Mouse (Mus musculus) liver, adult 2 months (tissue): ENCODE results near the gene Ppp1r14b. TPM values are rescaled to one million over a fixed set of nuclear protein-coding genes. Genes with fewer than 3 reads are reported as not detected.

ENCODE experiments used
- DNase-seq: peaks from one replicate; pipeline ENCODE4 v3.0.0-alpha.2; 2011; ENCODE audit warnings: low read depth, low spot score; ENCODE audit errors: extremely low read depth
- H3K27ac ChIP-seq: fragments of 200-500 bp; replicated peaks from 2 replicates; pipeline ENCODE4 v1.5.1; 2012; ENCODE audit warnings: low read depth, mild to moderate bottlenecking, control low read depth, inconsistent platforms, low read length; ENCODE audit not compliant: insufficient read depth
- H3K27me3 ChIP-seq: fragments of 200-500 bp; 2 replicates; pipeline ENCODE4 v1.6.1; 2012; ENCODE audit warnings: mild to moderate bottlenecking, moderate library complexity, low read length, inconsistent platforms; ENCODE audit not compliant: control insufficient read depth, insufficient read depth
- H3K36me3 ChIP-seq: fragments of 200-500 bp; 2 replicates; pipeline ENCODE4 v1.6.1; 2012; ENCODE audit warnings: low read length, inconsistent platforms; ENCODE audit not compliant: control insufficient read depth, insufficient read depth
- H3K4me1 ChIP-seq: fragments of 200-500 bp; 2 replicates; pipeline ENCODE4 v1.6.1; 2011; ENCODE audit warnings: low read length; ENCODE audit not compliant: control insufficient read depth, insufficient read depth
- H3K4me3 ChIP-seq: fragments of 200-500 bp; 2 replicates; pipeline ENCODE4 v1.5.1; 2011; ENCODE audit warnings: low read depth, mild to moderate bottlenecking, control low read depth, low read length, moderate library complexity; ENCODE audit not compliant: insufficient read depth
- H3K79me2 ChIP-seq: fragments of 200-500 bp; 2 replicates; pipeline ENCODE4 v1.6.1; 2012; ENCODE audit warnings: inconsistent platforms, mild to moderate bottlenecking, low read length, moderate library complexity; ENCODE audit not compliant: control insufficient read depth, insufficient read depth
- H3K9ac ChIP-seq: fragments of 200-500 bp; 2 replicates; pipeline ENCODE4 v1.6.1; 2012; ENCODE audit warnings: low read depth, mild to moderate bottlenecking, control low read depth, inconsistent platforms, low read length
- CTCF ChIP-seq: fragments of 200-500 bp; IDR thresholded peaks from 2 replicates; pipeline ENCODE4 v1.5.1; 2011; ENCODE audit warnings: low read depth, low read length, control low read depth
- POLR2A ChIP-seq: fragments of 200-500 bp; IDR thresholded peaks from 2 replicates; pipeline ENCODE4 v1.6.1; 2011; ENCODE audit warnings: low read length, control low read depth; ENCODE audit not compliant: insufficient read depth; ENCODE audit errors: extremely low read depth
- WGBS: fragments of 180-500 bp; shearing (Covaris S2); methylation state at CpG from one replicate; pipeline ENCODE4 v1.1.7; 2018; 5-methylcytosine and 5-hydroxymethylcytosine counted together
- polyA plus RNA-seq: library from polyadenylated mRNA; depleted of rRNA; stranded (reverse); fragments of >200 nt; gene quantifications from 2 replicates; pipeline ENCODE4 v1.2.3, GENCODE M21; 2012
- total RNA-seq: library from RNA; depleted of rRNA; stranded (reverse); fragments of >200 nt; gene quantifications from 2 replicates; pipeline ENCODE4 v1.2.3, GENCODE M21; 2014

The Ppp1r14b gene
- total and polyA plus RNA-seq, 2 experiments, result 14.0 to 38.2 TPM

- H3K9ac ChIP-seq, result peak within 1 kb of the TSS; percentile 76
- peaks cover 13% of the 10 kb centered on the region for H3K4me1 ChIP-seq
- DNase-seq, result peak; percentile 86
- H3K27ac ChIP-seq, result peak within 1 kb of the TSS; percentile 81
- WGBS, result under 1% methylated on average over 24 of the region's 24 CpGs
- no peaks in the 10 kb centered on the region for H3K79me2 ChIP-seq
- H3K36me3 ChIP-seq, result no peaks in the 10 kb centered on the region
- TF ChIP-seq POLR2A (peak; percentile 66; the same call in 1 of the 2 replicates), CTCF (no peak)
- no peaks in the 10 kb centered on the region for H3K27me3 ChIP-seq
- peak within 1 kb of the TSS; percentile 64 for H3K4me3 ChIP-seq
These were observed 21.2 kb downstream of the Ppp1r14b start, which contains the start of the genes Nudt22 and Trpt1 for GRCm38 (mm10) chr19:6996006-6996405. Nudt22 (minus strand) TSS chr19:6996117. Trpt1 (plus strand) TSS chr19:6996131.

- no peak overlapping the region for H3K27ac ChIP-seq
- H3K36me3 ChIP-seq, result no peaks in the 10 kb centered on the region
- H3K27me3 ChIP-seq, result no peaks in the 10 kb centered on the region
- no peaks in the 10 kb centered on the region for H3K79me2 ChIP-seq
- no peak overlapping the region for H3K9ac ChIP-seq
- TF ChIP-seq POLR2A (no peak), CTCF (no peak)
- DNase-seq, result no peak
- WGBS, result 96% methylated on average over 9 of the region's 9 CpGs
- H3K4me3 ChIP-seq, result no peak overlapping the region
- H3K4me1 ChIP-seq, result peaks cover 12% of the 10 kb centered on the region
These were observed 23.0 kb downstream of the Ppp1r14b start for GRCm38 (mm10) chr19:6997721-6998290.

- H3K79me2 ChIP-seq, result no peaks in the 10 kb centered on the region
- H3K9ac ChIP-seq, result no peak overlapping the region
- H3K27ac ChIP-seq, result no peak overlapping the region
- H3K4me3 ChIP-seq, result no peak overlapping the region
- no peaks in the 10 kb centered on the region for H3K27me3 ChIP-seq
- H3K36me3 ChIP-seq, result no peaks in the 10 kb centered on the region
- TF ChIP-seq CTCF (no peak), POLR2A (no peak)
- H3K4me1 ChIP-seq, result peaks cover 12% of the 10 kb centered on the region
- 93% methylated on average over 19 of the region's 19 CpGs for WGBS
- no peak for DNase-seq
These were observed 24.7 kb downstream of the Ppp1r14b start for GRCm38 (mm10) chr19:6999360-7000063.

GRCm38 (mm10) chr19:7006892-7007593, 32.3 kb downstream of the Ppp1r14b start:
- no peak overlapping the region for H3K27ac ChIP-seq
- no peaks in the 10 kb centered on the region; the same call in 1 of the 2 replicates for H3K4me1 ChIP-seq
- H3K27me3 ChIP-seq, result no peaks in the 10 kb centered on the region
- no peak for TF ChIP-seq POLR2A
- no peak for TF ChIP-seq CTCF
- no peaks in the 10 kb centered on the region for H3K36me3 ChIP-seq
- H3K4me3 ChIP-seq, result no peak overlapping the region
- H3K9ac ChIP-seq, result no peak overlapping the region
- no peaks in the 10 kb centered on the region for H3K79me2 ChIP-seq
- DNase-seq, result no peak
- 85% methylated on average over 9 of the region's 9 CpGs for WGBS

- Histone ChIP-seq H3K36me3 (no peaks in the 10 kb centered on the region), H3K9ac (no peak overlapping the region), H3K4me1 (peaks cover 2% of the 10 kb centered on the region; the same call in 1 of the 2 replicates), H3K27ac (no peak overlapping the region), H3K4me3 (no peak overlapping the region), H3K27me3 (no peaks in the 10 kb centered on the region), H3K79me2 (no peaks in the 10 kb centered on the region)
- WGBS, result 32% methylated on average over 4 of the region's 4 CpGs
- TF ChIP-seq CTCF (no peak), POLR2A (no peak)
- DNase-seq, result peak; percentile 42
These were observed 37.7 kb downstream of the Ppp1r14b start for GRCm38 (mm10) chr19:7012426-7012825.
